Mouse (Mus musculus) mesoderm, embryonic 11.5 days (tissue): ENCODE data around the gene Pip5k1b.

Experiments
- DNase-seq: peaks from one replicate; pipeline ENCODE4 v3.0.0-alpha.2; 2012; ENCODE audit warnings: low read depth, low spot score

The Pip5k1b gene

GRCm38 (mm10) chr19:24307271-24308221, 248.1 kb downstream of the Pip5k1b start:
- no peak for DNase-seq

GRCm38 (mm10) chr19:24306351-24306750, 249.3 kb downstream of the Pip5k1b start:
- no peak for DNase-seq

- DNase-seq: no peak
Observed at GRCm38 (mm10) chr19:24302198-24302597, 253.5 kb downstream of the Pip5k1b start.

DNA sequence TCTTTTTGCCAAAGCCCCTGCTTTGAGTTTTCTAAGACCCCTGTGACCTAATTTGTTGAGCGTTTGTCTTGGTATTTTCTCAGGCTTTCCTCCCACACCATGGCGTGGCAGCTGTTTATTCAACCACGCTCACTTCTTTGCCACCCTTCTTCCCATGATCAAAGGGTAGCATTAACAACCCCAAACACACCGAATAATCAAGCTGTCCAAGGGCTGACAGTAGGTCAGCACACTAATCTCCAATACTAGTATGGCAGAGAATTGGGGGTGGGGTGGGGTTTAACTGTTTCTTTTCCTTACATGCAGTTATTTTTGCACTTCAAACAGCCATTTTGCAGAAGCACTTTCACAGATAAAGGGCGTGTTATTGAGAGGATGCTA, 253.9 kb downstream of the Pip5k1b start:
- no peak for DNase-seq

DNA sequence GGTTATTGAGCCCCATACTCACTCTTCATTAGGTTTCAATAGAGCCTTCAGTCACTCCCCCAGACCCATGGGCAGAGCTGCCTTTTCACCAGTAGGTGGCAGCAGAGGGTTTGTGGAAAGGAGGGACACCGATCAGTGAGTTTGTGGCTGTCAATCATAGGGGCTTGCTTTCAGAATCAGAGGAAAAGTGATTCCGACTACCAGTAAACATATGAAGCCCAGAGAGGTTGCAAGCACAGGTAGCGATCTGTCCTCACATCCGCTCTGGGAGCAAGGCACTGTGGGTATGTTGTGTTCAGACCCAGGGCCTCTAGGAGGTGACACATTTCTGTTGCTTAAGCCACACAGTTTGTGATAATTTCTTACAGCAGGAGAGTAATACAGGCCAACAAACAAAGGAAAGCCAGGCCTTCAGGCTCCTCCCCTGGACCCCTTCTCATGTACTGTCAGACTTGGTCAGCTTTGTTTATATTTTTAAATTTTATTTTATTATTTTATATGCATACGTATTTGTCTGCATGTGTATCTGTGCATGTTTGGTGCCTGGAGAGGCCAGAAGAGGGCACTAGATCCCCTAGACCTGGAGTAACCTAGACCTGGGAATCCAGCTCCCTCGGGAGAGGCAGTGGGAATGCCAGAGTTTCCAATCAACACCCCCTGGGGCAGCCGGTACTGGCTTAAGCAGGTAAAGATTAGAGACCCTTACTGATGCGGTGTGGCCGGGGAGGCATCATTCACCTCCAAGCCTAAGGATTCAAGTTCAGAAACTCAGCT, 254.5 kb downstream of the Pip5k1b start:
- peak; percentile 91 for DNase-seq

DNA sequence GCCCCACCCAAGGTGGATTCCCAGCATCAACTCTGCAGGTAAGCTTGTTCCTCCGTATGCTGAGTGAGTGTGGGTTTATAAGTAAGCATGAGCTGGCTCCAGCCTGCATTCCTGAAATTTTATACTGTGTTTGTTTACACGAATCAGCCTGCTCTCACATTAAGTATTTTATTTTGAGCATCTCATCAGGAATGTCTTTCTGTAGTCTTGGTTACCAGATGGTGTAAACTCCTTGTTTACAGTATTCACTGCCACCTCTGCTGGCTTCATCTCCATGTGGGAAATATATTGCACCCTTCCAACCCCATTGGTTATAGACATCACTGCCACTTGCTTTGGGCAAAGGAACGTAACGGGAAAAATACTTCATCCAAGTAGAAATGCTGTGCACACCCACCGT, 262.1 kb downstream of the Pip5k1b start:
- DNase-seq: no peak

- peak; percentile 73 for DNase-seq
Observed at GRCm38 (mm10) chr19:24284187-24284586, 271.5 kb downstream of the Pip5k1b start.

GRCm38 (mm10) chr19:24281288-24281980, 274.2 kb downstream of the Pip5k1b start:
- DNase-seq: no peak

GRCm38 (mm10) chr19:24280601-24281228, 275.0 kb downstream of the Pip5k1b start, which contains the start of gene Fxn:
Gene Fxn (minus strand): TSS chr19:24280605.
- peak; percentile 92 for DNase-seq

DNA sequence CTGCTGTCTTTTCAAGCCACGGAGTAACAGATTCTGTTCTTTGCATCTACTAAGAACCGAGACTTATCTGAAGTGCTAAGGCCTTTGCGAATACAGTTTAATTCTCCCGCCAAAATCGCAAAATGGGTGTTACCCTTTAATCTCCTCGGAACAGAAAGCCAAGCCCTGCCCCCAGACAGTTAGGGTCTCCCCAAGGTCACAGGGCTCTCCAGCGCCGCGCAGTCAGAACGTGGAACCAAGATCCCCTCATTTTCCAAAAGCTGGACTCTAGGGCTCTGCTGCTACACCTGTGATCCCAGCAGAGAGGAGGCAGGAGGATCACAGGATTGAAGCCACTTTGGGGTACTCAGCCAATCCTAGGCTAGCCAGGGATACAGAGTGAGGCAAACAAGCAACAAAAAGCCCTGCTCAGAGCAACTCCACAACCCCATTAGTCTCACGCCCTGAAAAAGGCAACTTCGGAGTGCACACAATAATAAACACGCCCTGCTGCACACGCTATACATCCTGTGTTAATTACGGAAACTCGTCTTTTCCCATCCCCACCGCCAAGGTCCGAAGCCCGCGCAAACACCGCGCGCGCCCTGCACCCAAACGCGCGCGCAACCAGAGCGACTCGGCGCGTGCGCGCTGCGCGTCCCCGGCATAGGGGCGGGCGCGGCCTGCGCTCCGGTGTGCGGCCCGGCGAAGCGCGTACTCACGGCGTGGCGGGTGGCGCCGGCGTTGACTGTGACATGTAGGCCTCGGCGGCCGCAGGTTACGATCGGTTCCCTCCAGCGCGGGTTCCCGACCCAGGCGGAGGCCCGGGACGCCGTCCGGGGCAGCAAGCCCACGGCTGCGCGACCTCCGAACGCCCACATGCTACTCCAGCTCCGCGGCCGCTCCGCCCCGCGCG, 275.7 kb downstream of the Pip5k1b start:
- peak; percentile 88 for DNase-seq

DNA sequence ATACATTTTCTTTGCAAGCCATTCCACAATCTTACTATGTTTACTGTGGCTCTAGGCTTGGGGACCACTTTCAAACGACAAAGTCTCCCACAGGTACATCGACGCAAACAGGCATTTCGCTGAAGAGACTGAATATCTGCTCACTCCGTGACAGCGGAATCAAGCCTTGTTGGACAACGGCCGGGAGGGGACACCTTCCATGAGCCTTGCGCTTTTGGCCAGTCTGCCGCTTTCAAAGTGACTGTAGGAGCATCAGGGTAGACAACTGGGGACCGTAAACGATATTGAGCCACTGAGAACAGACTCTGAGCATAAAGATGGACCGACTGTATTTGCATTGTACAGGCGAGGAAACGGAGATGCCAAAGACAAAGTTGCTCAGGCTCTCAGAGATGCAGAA, 276.8 kb downstream of the Pip5k1b start:
- no peak for DNase-seq

DNA sequence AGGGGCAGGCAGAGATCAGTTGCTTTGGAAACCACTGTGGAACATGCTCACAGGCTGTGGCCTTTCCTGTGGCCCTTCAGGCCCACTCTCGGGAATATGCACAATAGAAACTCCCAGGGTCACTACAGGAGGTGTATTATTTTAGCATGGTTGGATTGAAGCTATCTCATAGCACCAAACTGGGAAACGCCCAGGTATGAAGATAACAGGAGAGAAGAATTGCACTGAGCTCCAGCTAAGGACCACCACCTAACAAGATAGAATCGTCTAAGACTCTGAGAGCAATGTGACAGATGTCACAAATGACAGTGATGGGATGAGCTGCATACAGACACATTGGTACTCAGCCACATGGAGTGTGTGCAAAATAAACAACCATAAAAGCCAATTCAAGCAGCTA, 281.4 kb downstream of the Pip5k1b start:
- DNase-seq: no peak

DNA sequence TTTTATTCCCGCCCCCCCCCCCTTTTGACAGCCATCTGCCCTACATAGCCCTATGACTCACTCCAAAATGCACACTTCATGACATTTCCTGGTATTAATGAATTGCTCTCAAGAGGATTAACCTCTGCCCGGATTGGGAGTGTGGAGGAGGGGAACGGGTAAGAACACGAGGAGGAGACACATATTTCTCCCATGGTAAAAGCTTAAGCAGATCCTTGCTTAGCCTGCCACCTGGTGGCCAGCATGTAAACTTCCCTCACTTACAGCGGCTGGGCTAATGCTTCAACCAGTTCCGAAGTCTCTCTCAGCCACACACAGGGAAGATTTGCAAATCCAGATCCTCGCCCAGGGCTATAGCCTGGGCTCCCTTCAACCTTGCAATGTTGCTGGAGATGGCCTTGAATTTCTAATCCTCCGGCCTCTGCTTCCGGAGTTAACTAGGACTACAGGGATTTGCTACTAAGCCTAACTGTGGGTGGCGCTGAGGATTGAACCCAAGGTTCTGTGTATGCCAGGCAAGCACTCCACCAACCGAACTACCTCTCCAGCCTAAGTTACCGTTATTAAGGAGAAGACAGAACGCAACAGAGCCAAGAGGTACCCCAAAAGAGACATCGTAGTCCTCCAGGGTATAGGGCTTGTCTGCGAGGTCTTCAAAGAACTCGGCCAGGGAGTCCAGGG, 283.8 kb downstream of the Pip5k1b start:
- DNase-seq: peak; percentile 94

DNA sequence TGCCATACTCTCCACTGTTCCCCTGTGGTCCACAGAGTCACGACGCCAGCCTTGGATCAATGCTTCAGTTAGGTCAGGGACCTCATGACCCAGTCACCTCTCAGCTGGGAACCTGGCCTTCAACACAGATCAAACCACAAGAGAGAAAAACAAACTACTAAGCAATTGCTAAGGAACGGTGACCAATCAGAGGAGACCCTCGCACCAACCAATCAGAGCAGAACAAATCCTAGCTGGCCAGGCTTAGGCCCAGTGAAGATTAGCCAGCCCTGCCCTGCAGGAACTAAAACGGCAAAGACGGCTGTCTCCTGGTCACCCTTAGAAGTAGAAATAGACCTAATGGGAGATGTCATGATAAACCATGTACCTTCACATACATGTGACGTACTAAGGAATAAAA, 284.3 kb downstream of the Pip5k1b start:
- DNase-seq: no peak

DNA sequence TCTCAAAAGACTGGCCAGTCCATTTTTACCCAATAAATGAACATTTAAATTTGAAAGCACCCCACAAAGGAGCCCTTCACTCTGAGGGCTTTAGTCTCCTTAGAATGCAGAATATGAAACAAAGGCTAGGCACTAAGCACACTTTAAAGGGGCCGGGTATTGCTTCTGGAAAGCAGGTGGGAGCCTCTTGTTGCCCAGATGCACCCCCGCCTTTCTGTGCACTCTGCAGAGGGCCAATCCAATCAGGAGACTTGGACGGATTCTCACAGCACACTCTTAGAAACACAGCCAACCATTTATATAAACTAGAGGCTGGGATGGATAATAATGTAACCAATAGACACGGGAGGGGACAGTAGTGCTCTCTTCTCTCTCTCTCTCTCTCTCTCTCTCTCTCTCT, 287.1 kb downstream of the Pip5k1b start:
- DNase-seq: no peak

- DNase-seq: no peak
Observed at GRCm38 (mm10) chr19:24266046-24266830, 289.4 kb downstream of the Pip5k1b start.

- peak; percentile 89 for DNase-seq
Observed at GRCm38 (mm10) chr19:24264991-24265390, 290.7 kb downstream of the Pip5k1b start.

DNA sequence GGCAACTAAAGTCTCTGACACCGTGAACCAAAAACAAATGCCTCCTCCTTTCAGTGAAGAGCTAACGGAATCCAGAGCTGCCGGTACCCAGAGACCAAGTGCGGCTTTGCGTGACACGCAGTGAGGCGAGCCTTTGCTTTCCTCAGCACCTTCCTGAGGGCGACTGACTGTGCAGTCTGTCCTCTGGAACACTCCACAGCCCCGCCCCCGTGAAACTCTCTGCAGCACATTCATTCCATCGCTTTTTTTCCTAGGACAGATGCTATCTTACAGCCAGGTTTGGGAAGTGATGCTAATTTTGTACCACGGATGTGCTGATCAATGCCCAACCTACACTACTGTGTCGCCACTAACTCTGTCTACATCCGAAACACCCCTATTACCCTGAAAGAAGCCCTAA, 292.9 kb downstream of the Pip5k1b start:
- no peak for DNase-seq
